Mouse (Mus musculus): Measurements from ENCODE around the gene Gm45208. TPM values are rescaled to one million over a fixed set of nuclear protein-coding genes. Genes with fewer than 3 reads are reported as not detected.
"Not testable (repeated sequence)": the region's sequence is repeated elsewhere in the genome, so short reads cannot be mapped to it uniquely, and the experiment has no call there.

Gm45208 gene
- total RNA-seq (2021), result not detected

DNA sequence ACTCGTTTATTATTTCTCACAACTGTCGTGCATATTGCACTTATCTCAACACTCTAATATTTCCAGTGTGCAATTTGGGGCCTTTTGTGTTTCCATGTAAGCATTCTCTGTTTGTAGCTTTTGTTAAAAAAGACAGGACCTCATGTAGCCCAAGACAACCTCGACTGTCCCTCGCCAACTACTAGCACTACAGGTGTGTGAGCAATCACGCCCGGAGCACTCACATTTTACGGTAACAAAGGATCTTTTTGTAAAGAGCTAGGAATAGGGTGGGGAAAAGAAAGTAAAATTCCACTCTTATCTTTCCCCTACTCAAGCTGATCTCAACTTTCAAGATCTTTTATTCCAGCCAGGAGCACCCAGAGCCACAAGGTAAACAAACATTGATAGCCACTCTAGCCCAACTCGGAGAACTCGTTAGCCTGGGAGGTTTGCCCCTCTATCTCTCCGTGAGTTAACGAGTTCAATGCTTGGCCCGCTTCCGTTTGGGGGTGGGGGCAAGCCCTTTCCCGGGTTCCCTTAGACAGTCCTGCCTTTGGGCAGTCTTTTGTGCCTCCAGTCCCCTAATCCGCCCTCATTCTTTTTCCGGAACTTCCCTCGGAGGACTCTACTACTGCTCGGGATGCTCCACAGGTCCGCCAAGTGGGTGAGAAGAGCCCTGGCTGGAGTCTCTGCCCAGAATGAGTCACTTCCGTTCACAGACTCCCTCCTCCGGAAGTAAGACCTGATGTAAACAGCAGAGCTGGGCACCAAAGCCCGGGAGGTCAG is at the start of gene Gm45208:
Gene Gm45208 (plus strand): TSS at position 732 of the 768 bp plus-strand sequence.
- peak; percentile 60 for DNase-seq

DNA sequence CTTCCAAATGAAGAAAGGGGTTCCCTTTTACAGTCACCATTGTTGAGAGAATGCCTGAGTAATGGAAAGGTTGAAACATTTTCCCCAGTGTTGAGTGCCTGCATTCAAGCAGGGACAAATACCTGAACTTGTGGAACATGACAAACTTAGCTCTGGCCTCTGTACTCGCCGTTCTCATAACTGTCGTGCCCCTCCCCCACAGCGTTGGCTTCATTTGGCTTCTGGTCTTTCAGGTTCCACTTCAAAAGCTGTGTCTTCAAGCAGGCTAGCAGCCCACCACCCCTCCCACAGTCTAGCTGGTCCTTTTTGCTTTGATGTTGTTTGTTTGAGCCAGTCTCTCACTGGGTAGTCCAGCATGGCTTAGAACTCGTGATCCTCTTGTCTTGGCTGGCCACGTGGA is 49.3 kb upstream of the Gm45208 start:
- no peak for DNase-seq

DNA sequence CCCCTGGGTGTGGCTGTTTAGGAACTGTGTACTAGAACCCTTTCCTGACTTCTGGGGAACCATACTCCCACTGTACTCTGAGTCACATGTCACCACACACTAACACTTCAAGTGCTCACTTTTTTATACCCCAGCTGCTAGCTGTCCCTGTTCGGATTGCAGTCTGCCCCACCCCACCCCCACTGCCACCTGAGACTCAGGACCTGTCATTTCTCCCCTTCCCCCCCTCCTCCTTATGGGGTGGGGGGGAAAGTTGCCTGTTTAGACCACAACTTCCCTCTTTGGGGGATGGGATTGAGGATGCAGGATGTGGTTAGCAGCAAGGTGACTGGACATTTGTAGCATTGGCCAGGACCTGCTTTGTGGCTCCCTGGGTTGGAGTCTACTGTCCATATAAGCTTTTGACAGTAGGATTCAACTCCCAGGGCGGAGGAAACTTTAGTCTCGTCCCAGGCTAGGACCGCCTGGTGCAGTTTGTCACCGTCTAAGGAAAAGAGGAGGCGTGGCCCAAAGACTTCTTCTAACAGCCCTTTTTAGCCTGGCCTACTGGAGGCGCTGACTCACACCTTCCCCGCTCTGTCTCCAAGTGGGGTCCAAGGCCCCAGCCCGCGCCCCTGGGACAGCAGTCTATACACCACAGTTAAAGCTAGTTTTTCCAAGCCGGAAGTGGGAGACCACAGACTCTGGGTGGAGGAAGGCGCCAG is 48.3 kb upstream of the Gm45208 start:
- DNase-seq, result peak; percentile 17

DNA sequence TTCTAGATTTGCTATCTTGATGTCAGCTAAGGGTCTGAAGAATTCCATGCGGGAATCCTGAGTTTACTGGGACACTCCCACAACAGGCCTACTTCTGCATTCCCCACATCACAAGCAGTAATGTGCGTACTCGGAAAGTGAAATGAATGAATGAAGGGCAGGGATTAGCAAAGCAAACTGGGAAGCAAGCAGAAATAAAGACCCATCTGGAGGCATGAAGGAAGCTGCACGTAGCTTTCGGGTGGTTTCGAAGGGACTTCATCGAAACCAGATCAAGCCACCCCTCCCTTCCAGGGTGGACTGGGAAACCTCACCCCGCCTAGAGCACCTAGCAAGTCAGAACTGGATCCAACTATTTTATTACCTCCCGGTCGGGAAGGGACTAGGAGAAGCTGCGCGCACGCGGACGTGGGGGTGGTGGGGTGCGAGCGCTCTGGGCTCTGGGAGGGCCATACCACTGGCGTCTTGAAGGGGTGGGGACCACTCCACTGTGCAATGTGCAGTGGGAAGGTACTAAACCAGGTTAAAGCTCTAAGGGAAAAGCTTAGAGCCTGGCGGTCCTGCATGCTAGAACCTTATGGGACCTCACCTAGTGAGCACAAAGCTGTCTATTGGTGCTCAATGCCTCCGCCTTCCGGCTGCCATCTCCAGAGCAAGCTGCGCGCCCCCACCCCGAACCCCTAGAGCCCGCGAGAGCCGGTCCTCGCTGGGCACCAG is 47.6 kb upstream of the Gm45208 start:
- peak; percentile 22 for DNase-seq

DNA sequence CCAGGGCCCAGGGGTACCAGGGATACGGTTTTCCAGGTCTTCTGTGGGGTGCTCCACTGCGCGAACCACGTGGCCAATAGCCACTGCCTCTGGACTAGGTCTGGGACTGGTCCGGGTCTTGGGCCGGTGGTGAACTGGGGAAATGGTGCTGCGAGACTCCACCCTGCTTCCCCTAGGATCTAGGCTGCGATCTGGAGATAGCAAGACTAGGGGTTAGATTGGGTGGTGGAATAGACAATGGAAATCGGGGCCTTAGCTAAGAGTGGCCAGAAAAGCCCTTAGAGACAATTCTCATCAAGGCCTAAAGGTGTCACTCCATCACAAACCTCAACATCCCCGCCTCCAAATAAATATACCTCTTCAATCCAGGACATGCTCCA is 47.1 kb upstream of the Gm45208 start:
- no peak for DNase-seq

DNA sequence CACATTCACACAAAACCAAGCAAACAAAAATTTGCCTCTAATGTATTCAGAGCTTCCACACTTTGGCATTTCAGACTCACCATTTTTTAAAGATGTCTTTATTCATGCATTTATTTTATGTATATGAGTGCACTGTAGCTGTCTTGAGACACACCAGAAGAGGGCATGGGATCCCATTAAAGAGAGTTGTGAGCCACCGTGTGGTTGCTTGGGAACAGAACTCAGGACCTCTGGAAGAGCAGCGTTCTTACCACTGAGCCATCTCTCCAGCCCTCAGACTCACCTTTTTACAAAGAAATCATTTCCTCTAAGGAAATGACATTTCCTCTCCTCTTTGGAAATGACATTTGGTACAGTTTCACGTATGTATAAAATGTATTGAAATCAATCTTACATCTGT is 43.1 kb upstream of the Gm45208 start:
- DNase-seq, result no peak

DNA sequence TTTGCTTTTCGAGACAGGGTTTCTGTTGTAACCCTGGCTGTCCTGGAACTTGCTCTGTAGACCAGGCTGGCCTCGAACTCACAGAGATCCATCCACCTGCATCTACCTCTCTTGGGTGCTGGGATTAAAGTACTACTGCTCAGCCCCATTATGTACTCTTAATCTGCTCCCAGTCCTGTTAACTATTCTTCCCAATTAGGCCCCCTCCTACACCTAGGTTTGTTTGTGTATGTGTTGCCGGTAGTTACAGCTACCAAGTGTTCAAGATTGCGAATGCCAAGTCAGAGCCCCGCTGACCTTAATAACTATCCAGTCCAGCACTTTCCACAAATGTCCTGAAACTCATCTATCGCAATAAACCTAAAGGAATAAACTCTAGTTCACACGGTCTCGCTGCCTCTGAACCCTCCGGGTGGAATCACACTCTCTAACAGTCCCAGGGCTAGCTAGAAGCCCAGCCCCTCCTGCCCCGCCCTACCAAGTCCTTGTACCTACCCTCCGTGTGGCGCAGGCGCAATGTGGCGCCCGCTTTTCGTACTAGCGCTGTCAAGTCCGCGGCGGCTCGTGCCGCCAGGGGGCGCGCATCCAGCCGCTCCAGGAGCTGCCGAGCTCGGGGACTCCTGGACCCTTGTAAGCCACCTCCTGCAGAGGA is 42.5 kb upstream of the Gm45208 start:
- DNase-seq, result peak; percentile 92

DNA sequence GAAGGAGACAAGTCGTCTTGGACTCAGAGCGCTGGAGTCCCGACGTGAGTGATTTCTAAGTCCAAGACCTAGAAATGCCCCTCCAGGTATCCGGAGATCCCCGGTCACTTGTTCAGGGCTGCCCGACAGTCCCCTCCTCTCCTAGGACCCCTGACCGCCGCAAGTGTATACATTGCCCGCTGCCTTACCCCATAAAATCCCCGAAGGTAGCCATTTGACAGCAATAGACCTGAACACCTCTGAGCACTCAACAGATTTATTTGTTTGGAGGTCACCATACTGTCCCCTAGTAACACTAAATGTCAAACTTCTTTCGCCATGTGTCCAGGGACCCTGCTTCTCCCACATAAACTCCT is 42.0 kb upstream of the Gm45208 start:
- no peak for DNase-seq

DNA sequence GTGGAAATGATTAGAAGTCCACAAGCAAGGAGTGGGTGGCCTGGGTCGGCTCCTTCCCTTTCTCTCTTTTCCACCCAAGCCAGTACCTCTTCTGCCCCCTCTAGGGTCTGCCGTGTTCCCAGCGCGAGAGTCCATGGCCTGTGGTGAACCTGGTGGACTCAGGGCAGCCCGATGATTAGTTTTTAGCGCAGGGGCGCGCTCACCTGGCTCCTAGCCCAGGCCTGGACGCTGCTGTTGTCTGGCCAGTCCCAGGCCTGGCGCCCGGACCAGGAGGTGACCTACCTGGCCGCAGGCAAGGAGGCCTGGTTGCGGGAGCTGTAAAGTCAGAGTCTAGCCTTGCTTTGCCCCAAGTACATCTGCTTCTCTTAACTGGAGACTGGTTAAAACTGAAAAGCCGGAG is 41.2 kb upstream of the Gm45208 start, which contains the start of gene Magix:
Gene Magix (minus strand): TSS at position 388 of the 400 bp plus-strand sequence.
- DNase-seq, result peak; percentile 26

DNA sequence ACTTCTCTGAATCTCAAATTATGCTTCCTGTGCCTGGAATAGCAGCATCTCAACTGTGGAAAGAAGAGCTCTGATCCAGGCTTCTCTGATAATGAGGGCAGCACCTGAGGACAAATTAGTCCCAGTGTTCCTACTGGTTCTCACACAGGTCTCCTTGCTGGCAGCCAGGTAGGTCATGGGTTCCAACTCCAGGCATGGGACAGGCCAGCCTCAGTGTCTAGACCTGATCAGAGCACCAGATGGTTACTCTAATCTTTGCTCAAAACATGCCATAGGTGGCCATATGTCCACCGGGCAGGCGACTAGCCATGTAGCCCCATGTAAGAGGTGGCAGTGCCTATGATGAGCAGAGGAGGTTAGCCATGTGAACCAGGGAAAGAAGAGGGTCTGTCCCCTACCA is 33.7 kb upstream of the Gm45208 start:
- no peak for DNase-seq

DNA sequence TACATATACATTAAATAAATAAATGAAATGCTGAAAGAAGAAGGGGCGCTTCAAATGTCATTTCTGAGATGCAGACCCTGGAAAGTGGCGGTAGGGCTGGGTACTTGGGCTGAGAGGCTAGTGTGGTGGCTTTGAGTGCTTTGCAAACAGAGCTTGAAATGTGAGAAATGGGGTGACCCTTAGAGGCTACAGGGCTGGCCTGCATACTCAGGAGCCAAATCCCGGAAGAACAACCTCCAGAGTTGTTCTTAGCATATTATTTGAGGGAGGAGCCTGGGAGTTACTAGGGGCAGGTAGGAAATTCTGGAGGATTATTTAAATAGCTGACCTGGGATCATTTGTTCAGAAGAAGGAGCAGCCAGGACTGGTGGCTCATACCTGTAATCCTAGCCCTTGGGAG is 31.6 kb upstream of the Gm45208 start:
- no peak for DNase-seq

DNA sequence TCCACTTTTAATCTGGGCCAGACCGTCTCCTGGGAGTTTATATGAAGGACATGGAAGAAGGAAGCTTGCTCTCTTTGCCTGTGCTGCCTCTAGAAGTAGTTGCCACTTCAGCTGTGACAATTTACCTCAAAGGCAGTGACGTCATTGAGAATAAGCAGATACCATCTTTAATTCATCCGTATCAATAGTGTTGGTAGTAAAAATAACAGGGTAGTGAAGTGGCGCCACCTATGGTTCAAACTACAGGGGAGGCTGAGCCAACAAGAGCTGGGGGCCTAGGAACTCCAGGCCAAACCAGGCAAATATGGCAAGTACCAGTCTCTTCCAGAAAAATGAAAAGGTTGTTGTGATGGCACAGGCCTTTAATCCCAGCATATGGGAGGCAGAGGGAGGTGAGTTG is 29.2 kb upstream of the Gm45208 start:
- DNase-seq, result peak; percentile 43

DNA sequence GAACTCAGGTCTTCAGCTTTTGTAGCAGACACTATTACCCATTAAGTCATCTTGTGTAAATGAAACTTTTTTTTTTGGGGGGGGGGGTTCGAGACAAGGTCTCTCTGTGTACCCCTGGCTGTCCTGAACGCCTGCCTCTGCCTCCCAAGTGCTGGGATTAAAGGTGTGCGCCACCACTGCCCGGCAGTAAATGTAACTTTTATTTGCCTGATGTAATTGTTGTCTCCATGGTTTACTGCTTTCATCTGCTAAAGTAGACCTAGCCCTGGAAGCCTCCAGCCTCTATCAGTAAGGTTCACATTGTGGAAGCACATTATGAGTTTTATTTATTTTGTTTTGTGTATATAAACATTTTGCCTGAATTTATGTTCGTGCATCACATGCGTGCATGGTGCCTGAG is 25.5 kb upstream of the Gm45208 start:
- DNase-seq, result no peak

DNA sequence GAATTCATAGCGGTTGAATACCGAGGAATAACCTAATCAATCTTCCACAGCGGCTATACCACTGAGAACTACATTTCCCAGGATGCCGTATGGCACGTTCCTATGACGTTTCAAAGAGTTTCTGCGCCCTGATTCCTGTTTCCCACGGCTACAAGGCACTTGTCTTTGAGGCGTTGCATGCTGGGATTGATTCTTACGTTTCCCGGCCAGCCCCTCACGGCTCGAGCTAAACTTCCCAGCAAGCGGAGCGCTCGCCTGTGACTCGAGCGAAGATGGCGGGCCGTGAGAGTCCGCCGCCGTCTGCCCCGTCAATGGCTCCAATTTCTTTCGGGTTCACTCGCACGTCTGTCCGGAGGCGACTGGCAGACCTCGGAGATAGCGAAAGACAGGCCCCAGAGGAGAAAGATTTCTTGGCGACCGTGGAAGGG is 25.1 kb upstream of the Gm45208 start, which contains the start of gene Gpkow:
Gene Gpkow (plus strand): TSS at position 178 of the 428 bp plus-strand sequence.
- DNase-seq, result peak; percentile 77

DNA sequence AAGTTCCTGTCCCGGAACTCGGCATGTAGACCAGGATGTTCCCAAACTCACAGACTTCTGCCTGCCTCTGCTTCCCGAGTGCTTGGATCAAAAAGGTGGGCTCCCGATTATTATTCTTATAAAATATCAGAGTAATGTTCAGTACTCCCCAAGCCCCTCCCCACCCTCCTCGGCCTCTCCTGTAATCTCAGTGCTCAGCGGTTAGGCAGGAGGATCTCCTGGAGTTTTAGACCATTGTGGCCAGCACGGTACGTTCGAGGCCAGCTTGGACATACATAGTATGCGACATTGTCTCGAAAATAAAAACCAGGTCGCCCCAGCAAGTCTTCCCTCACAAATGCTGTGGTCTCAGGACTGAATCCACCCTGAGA is 8.3 kb upstream of the Gm45208 start:
- not testable (repeated sequence) for DNase-seq

DNA sequence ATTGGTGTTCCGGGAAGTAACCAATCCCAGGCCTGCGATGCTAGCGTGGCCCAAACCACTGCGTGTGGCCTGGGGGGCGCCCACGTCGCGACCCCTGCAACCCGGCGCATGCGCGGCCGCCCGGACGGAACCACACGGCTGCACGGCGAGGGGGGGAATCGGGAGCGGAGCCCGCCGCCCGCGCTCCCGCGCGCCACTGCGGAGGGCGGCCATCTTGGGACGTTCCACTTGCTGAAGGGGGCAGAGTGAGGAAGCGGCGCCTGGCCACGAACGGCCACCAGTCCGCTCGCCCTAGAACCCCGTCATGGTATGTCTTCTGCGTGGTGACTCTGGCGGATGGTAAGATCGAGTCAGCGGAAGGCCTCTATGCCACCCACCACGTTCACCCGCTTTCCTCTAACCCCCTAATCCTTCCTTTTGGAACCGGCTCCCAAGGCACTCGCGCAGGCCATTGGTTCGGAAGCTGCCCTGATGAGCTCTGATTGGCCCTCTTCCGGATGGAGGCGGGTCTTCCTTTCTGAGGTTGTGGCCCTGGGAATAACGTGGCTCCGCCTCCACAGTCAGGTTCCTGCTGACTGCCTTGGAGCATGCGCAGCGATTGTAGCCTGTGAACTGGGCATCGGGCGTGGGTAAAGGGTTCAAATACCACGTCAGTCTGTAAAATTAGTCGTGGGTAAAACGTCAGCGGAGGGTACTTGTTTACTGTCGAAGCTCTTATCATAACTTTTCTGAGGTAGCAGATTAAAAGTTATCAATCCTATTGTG is 7.7 kb upstream of the Gm45208 start, which contains the start of gene Wdr45:
Gene Wdr45 (plus strand): TSS at position 199 of the 765 bp plus-strand sequence.
- DNase-seq, result peak; percentile 94

DNA sequence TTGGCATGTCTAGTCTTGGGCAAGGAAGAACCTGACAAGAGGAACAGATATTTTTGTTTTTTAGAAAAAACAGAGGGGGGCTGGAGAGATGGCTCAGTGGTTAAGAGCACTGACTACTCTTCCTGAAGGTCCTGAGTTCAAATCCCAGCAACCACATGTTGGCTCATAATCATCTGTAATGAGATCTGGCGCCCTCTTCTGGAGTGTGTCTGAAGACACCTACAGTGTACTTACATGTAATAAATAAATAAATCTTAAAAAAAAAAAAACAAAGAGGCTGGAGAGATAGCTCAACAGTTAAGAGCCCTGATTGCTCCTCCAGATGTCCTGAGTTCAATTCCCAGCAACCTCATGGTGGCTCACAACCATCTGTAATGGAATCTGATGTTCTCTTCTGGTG is 6.0 kb upstream of the Gm45208 start:
- not testable (repeated sequence) for DNase-seq

DNA sequence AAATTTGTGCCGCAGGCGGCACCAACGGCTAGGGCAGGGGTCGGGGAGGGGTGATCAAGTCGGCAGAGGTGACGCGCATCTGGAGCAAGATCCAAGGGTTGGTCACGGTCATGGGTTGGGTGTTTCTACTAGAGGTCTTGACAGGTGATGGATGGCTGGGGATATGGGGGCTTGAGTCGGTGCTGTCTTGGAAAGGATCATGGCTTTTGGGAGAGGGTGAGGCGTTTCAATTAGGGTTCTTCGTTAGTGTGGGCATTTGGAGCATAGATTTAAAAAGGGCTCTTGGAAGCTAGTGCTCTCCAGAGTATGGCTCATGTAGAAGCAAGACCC is 202 bp downstream of the Gm45208 start:
- no peak for DNase-seq

DNA sequence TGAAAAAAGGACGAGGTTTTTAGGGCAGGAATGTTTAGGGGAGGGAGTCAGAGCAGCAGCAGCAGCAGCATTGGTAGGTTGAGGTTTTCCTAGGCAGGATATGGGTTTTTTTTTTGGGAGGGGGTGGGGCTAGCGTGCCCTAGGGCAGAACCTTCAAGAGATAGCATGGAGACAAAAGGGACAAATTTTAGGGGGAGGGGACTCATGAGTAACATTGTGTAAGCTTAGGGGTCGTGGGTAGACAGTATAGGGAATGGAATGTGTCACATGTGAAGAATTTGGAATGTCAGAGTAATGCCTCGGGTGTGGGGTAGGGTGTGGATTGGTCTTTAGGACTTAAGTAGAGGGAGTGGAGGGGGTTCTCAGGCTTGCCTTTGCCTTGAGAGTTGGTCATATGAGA is 646 bp downstream of the Gm45208 start:
- DNase-seq, result no peak

DNA sequence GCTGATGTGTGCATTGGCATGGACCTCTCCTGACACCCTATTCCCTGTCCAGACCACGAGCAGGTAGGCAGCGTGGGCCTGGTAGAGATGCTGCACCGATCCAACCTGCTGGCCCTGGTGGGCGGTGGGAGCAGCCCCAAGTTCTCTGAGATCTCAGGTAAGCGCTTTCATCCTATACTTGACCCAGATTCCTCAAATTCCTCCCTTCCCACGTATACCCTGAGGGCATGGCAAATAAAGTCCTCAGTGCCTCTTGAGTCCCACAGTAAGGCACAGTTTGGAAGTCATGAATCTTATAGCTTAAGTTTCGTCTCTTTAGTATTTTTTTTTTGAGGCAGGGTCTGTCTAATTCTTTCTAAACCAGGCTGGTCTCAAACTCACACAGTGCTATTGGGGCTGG is 2.1 kb downstream of the Gm45208 start:
- DNase-seq, result no peak

DNA sequence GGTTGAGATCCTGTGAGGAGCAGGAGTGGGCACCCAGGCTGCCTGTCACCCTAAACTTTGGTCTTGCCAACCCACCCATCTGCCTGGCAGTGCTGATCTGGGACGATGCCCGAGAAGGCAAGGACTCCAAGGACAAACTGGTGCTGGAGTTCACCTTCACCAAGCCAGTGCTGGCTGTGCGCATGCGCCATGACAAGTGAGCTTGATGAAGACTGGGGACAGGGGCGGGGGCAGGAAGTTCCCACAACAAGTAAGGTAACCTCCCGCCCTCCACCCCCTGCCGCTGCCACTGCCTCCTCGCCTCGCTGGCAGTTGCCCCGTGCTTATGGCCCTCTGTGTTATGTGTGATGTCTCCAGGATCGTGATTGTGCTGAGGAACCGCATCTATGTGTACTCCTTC is 3.8 kb downstream of the Gm45208 start:
- DNase-seq, result no peak

DNA sequence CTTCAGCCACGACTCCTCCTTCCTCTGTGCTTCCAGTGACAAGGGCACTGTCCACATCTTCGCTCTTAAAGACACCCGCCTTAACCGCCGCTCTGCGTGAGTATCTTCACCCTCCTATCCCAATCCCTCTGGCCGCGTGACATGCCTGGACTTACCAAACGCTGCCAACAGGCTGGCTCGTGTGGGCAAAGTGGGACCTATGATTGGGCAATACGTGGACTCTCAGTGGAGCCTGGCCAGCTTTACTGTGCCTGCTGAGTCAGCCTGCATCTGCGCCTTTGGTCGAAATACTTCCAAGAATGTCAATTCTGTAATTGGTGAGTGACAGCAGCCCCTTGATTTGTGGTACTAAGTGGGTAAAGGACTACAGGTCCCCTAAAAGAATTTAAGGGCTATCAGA is 5.1 kb downstream of the Gm45208 start:
- no peak for DNase-seq

Data from heart, postnatal 4 days (tissue).